Mouse (Mus musculus) hindbrain, embryonic 10.5 days (tissue): ENCODE measurements around the gene Agpat4. TPM values are rescaled to one million over a fixed set of nuclear protein-coding genes. Genes with fewer than 3 reads are reported as not detected.

Experiments
- DNase-seq: peaks from one replicate; pipeline ENCODE4 v3.0.0-alpha.2; 2017; ENCODE audit warnings: low spot score
- H3K27ac ChIP-seq: fragments of 300-500 bp; sonication (generic); 2 replicates; pipeline ENCODE4 v1.5.1; 2016; ENCODE audit warnings: mild to moderate bottlenecking, moderate library complexity
- H3K27me3 ChIP-seq: fragments of 300-500 bp; sonication (generic); 2 replicates; pipeline ENCODE4 v1.6.1; 2016; ENCODE audit warnings: mild to moderate bottlenecking; ENCODE audit not compliant: poor library complexity, insufficient read depth, severe bottlenecking
- H3K36me3 ChIP-seq: fragments of 300-500 bp; sonication (generic); 2 replicates; pipeline ENCODE4 v1.6.1; 2016; ENCODE audit warnings: mild to moderate bottlenecking, moderate library complexity
- H3K4me1 ChIP-seq: fragments of 300-500 bp; sonication (generic); replicated peaks from 2 replicates; pipeline ENCODE4 v1.6.1; 2016; ENCODE audit warnings: mild to moderate bottlenecking
- H3K4me3 ChIP-seq: fragments of 300-500 bp; sonication (generic); 2 replicates; pipeline ENCODE4 v1.5.1; 2016; ENCODE audit warnings: mild to moderate bottlenecking, moderate library complexity
- H3K9me3 ChIP-seq: fragments of 300-500 bp; sonication (generic); 2 replicates; pipeline ENCODE4 v1.6.1; 2016; ENCODE audit warnings: mild to moderate bottlenecking, moderate library complexity
- WGBS: fragments of 180-500 bp; shearing (Covaris S2); methylation state at CpG from one replicate; pipeline ENCODE4 v1.1.7; 2016; 5-methylcytosine and 5-hydroxymethylcytosine counted together
- polyA plus RNA-seq: library from polyadenylated mRNA; unstranded; fragments of >200 nt; fragmentation: Nextera tagmentation; extraction: Ambion mirVana; gene quantifications from 2 replicates; pipeline ENCODE4 v1.2.1, GENCODE M21; 2016

Gene Agpat4
- polyA plus RNA-seq, 1 experiment from 2014 or later, result 44.4 TPM

DNA sequence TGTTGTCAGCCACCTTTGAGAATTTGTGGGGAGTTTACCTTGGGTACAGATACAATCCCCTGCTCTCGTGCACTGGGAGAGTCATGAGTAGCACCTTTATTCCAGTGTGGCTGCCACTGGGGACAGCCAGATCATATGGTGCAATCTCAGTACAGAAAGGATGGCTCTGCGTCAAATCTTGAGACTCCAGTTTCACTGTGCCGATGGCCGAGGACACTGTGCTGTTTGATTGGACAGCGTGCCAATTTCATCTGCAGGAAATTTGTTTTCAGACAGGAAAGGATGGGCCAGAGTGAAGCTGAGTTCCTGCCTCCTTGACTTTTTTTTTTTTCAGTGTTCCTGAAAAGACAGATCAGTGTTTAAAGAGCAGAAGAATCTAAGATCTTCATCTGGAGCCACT lies 12.7 kb downstream of the Agpat4 start:
- DNase-seq, result no peak
- Histone ChIP-seq H3K4me3 (no peak overlapping the region), H3K27ac (no peak overlapping the region), H3K4me1 (peaks cover 12% of the 10 kb centered on the region), H3K27me3 (no peaks in the 10 kb centered on the region), H3K9me3 (no peaks in the 10 kb centered on the region; the same call in 1 of the 2 replicates), H3K36me3 (peaks cover 88% of the 10 kb centered on the region)
- WGBS, result 90% methylated on average over 5 of the region's 5 CpGs

DNA sequence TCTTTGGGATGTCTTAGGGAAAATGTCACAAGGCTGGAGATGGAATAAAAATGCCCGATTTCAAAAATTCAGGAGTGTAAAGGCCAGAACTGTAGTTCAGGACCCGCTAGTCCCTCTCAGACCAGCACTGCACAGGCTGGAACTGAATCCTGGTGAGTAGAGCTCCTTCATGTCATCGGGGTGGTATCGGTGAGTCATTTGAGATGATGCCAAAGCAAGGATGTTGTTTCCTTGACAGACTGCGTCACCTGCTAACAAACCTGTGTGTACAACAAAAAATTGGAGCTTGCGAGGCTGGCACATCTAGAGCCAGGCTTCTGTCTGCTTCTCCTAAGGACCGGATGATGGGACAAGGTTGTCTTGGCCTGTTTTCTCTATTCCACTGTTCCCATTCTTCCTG lies 13.1 kb downstream of the Agpat4 start:
- WGBS, result 96% methylated on average over 7 of the region's 7 CpGs
- H3K27me3 ChIP-seq, result no peaks in the 10 kb centered on the region
- H3K4me1 ChIP-seq, result peaks cover 10% of the 10 kb centered on the region
- H3K4me3 ChIP-seq, result no peak overlapping the region
- no peak overlapping the region for H3K27ac ChIP-seq
- DNase-seq, result no peak
- no peaks in the 10 kb centered on the region; the same call in 1 of the 2 replicates for H3K9me3 ChIP-seq
- H3K36me3 ChIP-seq, result peaks cover 84% of the 10 kb centered on the region

DNA sequence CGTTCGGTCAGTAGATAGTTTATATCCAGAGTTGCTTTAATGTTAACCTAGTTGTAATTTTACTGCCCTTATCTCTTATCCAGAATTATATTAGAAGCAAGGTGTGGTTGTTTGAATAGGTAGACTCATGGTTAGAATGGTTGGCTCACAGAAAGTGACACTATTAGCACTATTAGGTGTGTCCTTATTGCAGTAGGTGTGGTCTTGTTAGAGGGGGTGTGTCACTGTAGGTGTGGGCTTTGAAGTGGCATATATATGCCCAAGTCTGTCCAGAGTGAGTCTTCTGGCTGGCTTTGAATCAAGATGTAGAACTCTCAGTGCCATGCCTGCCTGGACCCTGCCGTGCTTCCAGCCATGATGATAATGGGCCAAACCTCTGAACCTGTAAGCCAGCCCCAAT lies 14.4 kb downstream of the Agpat4 start:
- Histone ChIP-seq H3K4me1 (peaks cover 7% of the 10 kb centered on the region), H3K27me3 (no peaks in the 10 kb centered on the region), H3K9me3 (no peaks in the 10 kb centered on the region), H3K36me3 (peaks cover 71% of the 10 kb centered on the region), H3K4me3 (no peak overlapping the region), H3K27ac (no peak overlapping the region)
- 97% methylated on average over 3 of the region's 3 CpGs for whole genome bisulfite sequencing
- DNase-seq, result no peak

DNA sequence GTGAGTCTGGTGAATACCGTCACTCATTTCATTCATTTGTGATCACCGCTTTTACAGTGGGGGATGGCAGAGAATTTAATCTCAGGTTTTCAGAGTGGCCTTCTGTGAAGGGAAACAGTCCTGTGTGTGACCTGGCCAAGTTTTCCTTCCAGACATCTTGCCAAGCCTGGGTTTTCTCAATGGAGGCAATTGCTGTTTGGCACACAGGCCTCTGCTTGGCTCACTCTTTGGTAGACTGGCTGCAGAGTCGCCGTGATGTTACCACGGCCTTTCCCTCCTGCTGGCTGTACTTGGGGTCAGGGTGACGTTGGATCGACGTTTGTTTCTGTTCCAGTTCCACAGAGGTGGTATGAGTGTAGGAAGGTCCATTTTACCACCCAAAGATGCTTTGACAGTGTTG lies 15.5 kb downstream of the Agpat4 start:
- Histone ChIP-seq H3K36me3 (peaks cover 72% of the 10 kb centered on the region), H3K9me3 (no peaks in the 10 kb centered on the region), H3K27me3 (no peaks in the 10 kb centered on the region), H3K27ac (no peak overlapping the region), H3K4me3 (no peak overlapping the region), H3K4me1 (peaks cover 4% of the 10 kb centered on the region)
- 96% methylated on average over 8 of the region's 8 CpGs for WGBS
- no peak for DNase-seq

DNA sequence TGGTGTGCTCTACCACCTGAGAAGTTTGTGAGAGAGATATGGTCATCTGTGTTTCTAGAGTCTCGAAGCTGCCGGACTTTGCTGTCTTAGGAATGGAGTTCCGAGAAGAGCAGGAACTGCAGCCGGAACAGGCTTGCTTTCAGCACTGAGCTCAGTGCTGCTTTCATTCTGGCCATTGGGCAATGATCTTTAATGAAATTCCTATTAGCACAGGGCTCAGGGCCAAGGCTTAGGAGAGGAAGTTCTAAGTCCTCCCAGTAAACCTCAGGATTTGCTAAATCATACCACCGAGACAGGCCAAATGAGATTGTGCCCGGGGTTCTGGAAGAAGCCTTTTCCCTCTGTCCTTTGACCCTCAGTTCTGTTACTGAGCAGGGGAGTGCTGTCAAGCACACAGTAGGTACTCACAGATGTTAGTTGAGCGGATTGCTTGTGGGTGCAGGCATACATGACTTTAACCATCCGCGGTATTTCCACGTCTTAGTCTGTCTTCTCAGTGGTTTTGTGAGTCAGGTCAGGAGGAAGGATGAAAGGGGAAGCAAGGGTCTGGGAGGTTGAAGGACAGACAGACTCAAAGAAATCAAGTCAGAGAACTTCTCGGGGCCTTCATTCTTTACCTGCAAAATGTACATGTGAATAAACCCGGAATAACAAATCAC lies 16.6 kb downstream of the Agpat4 start:
- 94% methylated on average over 12 of the region's 12 CpGs for whole genome bisulfite sequencing
- H3K27ac ChIP-seq, result no peak overlapping the region
- H3K36me3 ChIP-seq, result peaks cover 73% of the 10 kb centered on the region
- H3K27me3 ChIP-seq, result no peaks in the 10 kb centered on the region
- H3K4me3 ChIP-seq, result no peak overlapping the region
- DNase-seq, result no peak
- H3K4me1 ChIP-seq, result no peaks in the 10 kb centered on the region
- H3K9me3 ChIP-seq, result peaks cover under 1% of the 10 kb centered on the region; the same call in 1 of the 2 replicates

DNA sequence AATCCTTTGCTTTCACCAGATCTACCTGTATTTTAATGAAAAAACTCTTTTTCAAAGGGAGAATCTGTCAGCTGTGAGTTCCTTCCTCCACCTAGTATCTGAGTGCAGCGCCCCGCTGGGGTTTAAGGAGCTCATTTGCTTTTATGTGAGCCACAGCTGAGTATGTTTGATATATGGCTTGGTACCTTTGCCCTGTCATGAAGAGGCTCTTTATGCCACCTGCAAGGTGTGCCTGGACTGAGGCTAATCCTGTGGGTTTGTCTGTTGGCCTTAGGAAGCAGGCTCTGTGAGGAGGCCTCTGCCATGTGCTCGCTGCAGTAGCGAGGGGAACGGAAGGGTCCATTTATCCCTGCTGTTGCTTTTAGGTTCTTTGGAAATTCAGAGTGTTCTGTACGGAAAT lies 19.9 kb downstream of the Agpat4 start:
- no peaks in the 10 kb centered on the region for H3K4me1 ChIP-seq
- peaks cover 58% of the 10 kb centered on the region for H3K36me3 ChIP-seq
- 97% methylated on average over 6 of the region's 6 CpGs for WGBS
- no peak for DNase-seq
- no peak overlapping the region for H3K4me3 ChIP-seq
- no peaks in the 10 kb centered on the region for H3K27me3 ChIP-seq
- H3K9me3 ChIP-seq, result peaks cover 4% of the 10 kb centered on the region; the same call in 1 of the 2 replicates
- no peak overlapping the region for H3K27ac ChIP-seq

DNA sequence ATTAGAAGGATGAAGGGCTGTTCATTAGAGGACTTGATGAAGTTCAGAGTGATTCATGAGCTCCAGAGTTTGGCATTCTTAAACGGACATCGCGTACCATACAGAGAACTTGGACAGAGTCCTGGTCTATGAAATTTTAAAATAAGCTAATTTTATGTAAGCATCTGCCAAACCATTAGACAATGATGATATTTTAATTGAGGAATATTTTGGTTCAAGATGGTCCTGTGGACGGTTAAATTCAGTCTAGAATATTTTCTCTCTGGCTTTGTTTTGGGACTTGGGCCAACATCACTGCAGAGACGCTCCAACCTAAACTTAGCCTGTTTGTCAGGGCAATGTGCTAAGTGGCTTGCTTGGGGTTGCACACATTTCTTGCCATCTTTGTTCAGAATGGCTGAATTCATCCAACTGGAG lies 25.5 kb downstream of the Agpat4 start:
- Histone ChIP-seq H3K27ac (no peak overlapping the region), H3K27me3 (no peaks in the 10 kb centered on the region), H3K4me1 (no peaks in the 10 kb centered on the region), H3K4me3 (no peak overlapping the region), H3K36me3 (peaks cover 38% of the 10 kb centered on the region), H3K9me3 (peaks cover 4% of the 10 kb centered on the region; the same call in 1 of the 2 replicates)
- no peak for DNase-seq
- 94% methylated on average over 5 of the region's 5 CpGs for WGBS

DNA sequence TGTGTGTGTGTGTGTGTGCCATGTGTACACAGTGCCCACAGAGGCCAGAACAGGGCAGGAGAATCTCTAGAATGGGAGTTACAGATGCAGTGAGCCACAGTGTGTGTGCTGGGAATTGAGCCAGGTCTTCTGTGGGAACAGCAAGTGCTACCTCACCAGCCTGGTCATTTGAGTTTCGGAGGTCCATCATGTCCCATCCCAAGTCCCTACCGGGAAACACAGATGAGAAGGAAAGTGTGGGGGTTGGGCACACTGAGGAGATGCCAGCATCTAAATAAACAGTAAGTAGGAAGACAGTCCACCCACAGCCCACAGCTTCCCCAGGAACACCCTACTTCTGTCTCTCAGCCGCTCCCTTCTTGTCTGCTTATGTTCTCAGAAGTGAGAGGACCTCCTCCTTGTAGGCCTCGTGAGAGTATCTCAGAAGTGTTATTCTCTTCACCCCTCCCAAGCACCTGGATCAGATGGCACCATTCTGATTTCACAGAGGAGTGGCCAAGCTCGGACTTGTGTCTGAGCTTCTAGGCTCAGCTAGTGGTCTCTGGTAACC lies 27.7 kb downstream of the Agpat4 start:
- Histone ChIP-seq H3K27me3 (no peaks in the 10 kb centered on the region), H3K36me3 (peaks cover 36% of the 10 kb centered on the region), H3K4me1 (no peaks in the 10 kb centered on the region), H3K27ac (no peak overlapping the region), H3K9me3 (no peaks in the 10 kb centered on the region), H3K4me3 (no peak overlapping the region)
- DNase-seq, result no peak
- WGBS, result 92% methylated on average over 5 of the region's 5 CpGs

DNA sequence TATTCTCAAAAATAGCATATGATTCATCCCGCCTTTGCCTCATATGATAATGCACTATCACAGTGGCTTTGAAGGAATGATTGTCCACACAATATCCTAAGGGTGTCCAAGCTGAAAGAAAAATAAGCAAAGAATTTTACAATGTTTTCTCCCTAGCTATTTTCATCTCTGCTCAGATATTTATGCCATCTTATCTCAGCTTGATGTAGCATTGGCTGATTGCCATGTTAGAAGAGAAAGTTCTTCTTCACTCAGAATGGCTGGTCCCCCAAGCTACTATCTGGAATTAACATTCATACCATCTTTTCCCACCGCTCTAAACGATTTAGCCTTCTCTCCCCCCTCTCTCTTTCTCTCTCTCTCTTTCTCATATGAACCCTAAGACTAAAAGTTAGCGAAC lies 29.3 kb downstream of the Agpat4 start:
- H3K4me1 ChIP-seq, result no peaks in the 10 kb centered on the region
- no peaks in the 10 kb centered on the region for H3K9me3 ChIP-seq
- peaks cover 47% of the 10 kb centered on the region for H3K36me3 ChIP-seq
- no peaks in the 10 kb centered on the region for H3K27me3 ChIP-seq
- WGBS, result 98% methylated on average over 4 of the region's 4 CpGs
- no peak for DNase-seq
- no peak overlapping the region for H3K27ac ChIP-seq
- H3K4me3 ChIP-seq, result no peak overlapping the region

DNA sequence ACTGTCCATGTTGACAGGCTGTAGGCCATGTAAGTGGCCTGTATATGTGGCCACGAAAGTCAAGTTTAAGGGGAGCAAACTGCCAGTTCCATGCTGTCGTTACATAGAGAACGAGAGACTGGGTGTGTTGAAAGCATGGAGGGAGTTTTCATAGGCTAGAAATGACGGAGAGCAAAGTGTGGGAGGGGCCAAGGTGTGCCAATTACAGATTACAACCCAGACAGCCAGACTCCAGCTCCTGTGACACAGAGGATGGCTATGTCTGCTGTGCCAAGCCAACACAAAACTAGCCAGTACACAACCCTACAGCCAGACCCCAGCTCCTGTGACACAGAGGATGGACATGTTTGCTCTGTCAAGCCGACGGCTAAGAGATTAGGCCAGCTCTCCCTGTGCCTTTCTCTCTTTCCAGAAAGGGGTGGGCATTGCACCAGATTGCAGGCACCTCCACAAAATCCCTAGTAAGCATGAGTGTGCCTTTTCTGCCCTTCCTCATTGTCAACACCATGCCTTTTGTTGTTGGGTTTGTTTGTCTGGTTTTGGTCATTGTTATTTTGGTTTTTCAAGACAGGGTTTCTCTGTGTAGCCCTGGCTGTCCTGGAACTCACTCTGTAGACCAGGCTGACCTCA lies 30.8 kb downstream of the Agpat4 start:
- H3K4me1 ChIP-seq, result 0 out of 2 replicates have a peak, but pooled peaks cover 4% of the 10 kb centered on the region
- DNase-seq, result no peak
- H3K27ac ChIP-seq, result no peak overlapping the region
- H3K27me3 ChIP-seq, result no peaks in the 10 kb centered on the region
- H3K4me3 ChIP-seq, result no peak overlapping the region
- WGBS, result 93% methylated on average over 6 of the region's 6 CpGs
- H3K9me3 ChIP-seq, result no peaks in the 10 kb centered on the region
- H3K36me3 ChIP-seq, result peaks cover 58% of the 10 kb centered on the region

DNA sequence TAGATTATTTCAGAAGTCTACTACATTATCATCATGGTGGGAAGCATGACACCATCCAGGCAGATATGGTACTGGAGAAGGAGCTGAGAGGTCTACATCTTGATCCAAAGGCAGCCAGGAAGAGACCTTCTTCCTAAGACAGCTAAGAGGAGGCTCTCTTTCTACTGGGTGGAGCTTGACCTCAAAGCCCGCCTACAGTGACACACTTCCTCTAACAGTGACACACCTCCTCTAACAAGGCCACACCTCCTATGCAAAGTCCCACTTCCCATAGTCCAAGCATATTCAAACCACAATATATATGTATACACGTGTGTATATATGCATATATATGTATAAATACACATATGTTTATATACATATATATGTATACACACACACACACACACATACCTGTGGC lies 32.5 kb downstream of the Agpat4 start:
- Histone ChIP-seq H3K4me3 (no peak overlapping the region), H3K4me1 (peaks cover 8% of the 10 kb centered on the region; the same call in 1 of the 2 replicates), H3K27ac (no peak overlapping the region), H3K27me3 (no peaks in the 10 kb centered on the region), H3K36me3 (peaks cover 67% of the 10 kb centered on the region), H3K9me3 (no peaks in the 10 kb centered on the region)
- WGBS, result 93% methylated on average over 2 of the region's 2 CpGs
- DNase-seq, result no peak

DNA sequence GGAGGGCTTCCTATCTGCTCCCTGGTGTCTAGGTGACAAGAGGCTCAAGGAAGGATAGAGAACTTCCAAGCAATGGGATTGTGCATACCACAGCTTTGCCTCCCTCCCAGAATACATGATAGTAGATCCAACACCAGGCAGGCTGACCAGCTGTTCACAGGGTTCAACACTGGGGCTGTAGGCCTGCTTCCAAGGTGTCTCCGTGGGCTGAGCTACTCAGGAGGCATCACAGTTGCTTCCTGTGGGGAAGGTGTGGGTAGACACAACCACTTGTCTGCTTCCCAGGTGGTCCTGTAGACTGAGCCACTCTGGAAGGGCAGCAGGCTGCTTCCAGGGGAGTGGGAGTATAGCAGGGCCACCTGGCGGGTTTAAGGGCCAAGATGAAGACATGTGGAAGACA lies 35.8 kb downstream of the Agpat4 start:
- WGBS, result 65% methylated on average over 2 of the region's 2 CpGs
- no peaks in the 10 kb centered on the region for H3K9me3 ChIP-seq
- H3K4me1 ChIP-seq, result peaks cover 17% of the 10 kb centered on the region
- peaks cover 71% of the 10 kb centered on the region for H3K36me3 ChIP-seq
- H3K27me3 ChIP-seq, result no peaks in the 10 kb centered on the region
- no peak for DNase-seq
- no peak overlapping the region for H3K27ac ChIP-seq
- no peak overlapping the region for H3K4me3 ChIP-seq

DNA sequence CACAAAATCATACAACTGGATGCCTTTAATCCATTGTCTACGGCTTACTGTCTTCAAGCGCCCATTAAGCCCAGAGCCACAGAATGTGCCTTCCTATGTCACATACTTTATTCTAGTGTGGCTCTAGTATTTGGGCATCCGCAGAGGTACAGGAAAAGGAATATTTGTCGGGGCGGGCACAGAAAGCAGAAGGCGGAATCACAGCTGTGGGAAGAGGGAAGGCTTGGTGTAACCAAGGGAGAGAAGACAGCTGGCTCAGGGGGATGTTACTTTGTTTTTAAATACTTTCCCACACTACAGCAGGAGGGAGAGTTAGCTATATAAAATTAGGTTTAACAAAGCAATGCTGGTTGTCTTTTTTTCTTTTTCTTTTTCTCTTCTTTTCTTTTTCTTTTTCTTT lies 36.7 kb downstream of the Agpat4 start:
- Histone ChIP-seq H3K27me3 (no peaks in the 10 kb centered on the region), H3K36me3 (peaks cover 74% of the 10 kb centered on the region)
- 90% methylated on average over 6 of the region's 6 CpGs for WGBS

More for the DNA sequence above, 36.7 kb downstream of the Agpat4 start:
- no peak overlapping the region for H3K4me3 ChIP-seq
- no peak for DNase-seq
- peaks cover 17% of the 10 kb centered on the region for H3K4me1 ChIP-seq
- H3K9me3 ChIP-seq, result no peaks in the 10 kb centered on the region
- no peak overlapping the region for H3K27ac ChIP-seq
